Mouse (Mus musculus): ENCODE results near the gene Mmp15. TPM values are rescaled to one million over a fixed set of nuclear protein-coding genes. Genes with fewer than 3 reads are reported as not detected.

The Mmp15 gene
- 5.0 and 5.4 TPM in 2 replicates for total RNA-seq (2012; rRNA removed)

DNA sequence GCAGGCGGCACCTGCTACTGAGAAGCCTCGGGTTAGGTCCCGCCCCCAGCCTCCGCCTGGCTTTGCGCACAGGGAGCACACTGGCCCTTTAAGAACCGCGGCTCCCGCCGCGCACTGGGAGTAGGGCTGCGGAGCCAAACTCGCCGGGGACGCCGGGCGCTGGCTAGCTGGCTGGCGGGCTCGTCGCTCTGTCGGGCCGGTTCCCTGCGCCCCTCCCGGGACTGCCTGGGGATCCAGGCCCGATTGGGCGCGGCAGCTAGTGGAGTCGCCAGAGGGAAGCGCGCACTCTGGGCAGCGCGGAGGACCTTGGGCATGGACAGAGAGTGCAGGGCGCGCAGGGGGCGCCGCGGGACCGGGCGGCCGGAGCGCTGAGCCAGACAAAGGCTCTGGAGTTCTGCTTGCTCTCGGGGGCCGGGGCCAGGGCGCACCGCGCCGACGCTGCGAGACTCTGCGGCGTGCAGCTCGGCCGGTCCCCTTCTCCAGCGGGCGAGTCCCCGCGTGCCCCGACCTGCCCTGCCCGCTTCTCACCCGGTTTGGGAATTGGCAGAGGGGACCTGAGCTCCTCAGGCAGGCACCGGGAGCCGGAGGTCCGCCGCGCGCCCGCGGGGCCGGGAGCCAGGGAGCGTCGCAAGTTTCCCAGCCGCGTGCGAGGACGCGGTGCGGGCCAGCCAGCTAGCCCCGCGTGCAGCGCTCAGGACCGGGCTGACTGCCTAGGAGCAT, at the start of gene Mmp15:
TSS of gene Mmp15 (plus strand) at position 118 of the 720 bp plus-strand sequence.
- Histone ChIP-seq H3K36me3 (ENCODE audit: control insufficient read depth, insufficient read depth, low read length, poor library complexity, severe bottlenecking) (no peaks in the 10 kb centered on the region), H3K4me3 (ENCODE audit: insufficient read depth in 1 of 2, low read depth in 1 of 2, low read length in 2 of 2, poor library complexity in 1 of 2, severe bottlenecking in 1 of 2) (peak within 1 kb of the TSS; percentile 83 to 94), H3K4me1 (ENCODE audit: control insufficient read depth in 2 of 2, insufficient read depth in 2 of 2, low read length in 2 of 2, poor library complexity in 1 of 2) (peaks cover 0 to 2% of the 10 kb centered on the region in 2 experiments; a peak in 3 of 4 replicates), H3K9me3 (ENCODE audit: control insufficient read depth, insufficient read depth, low read depth, low read length) (no peaks in the 10 kb centered on the region), H3K27ac (ENCODE audit: insufficient read depth, low read depth, low read length, poor library complexity, severe bottlenecking) (no peak within 1 kb of the TSS), H3K9ac (ENCODE audit: insufficient read depth, low read depth, low read length, poor library complexity, severe bottlenecking) (peak within 1 kb of the TSS; percentile 76)
- peak; percentile 63 for DNase-seq (ENCODE audit: low read depth, low spot score)
- in situ Hi-C loops (cut with MboI; ENCODE audit: low sequenced_read_pairs in 2 of 2, unreplicated experiment in 2 of 2): no loop called here
- no peak for TF ChIP-seq ZC3H11A (IDR thresholded peaks at IDR 0.05; ENCODE audit: borderline replicate concordance, low read depth, low read length)
- TF ChIP-seq CHD2 (IDR thresholded peaks at IDR 0.05; ENCODE audit: low read depth, low read length): no peak
- TF ChIP-seq HCFC1 (IDR thresholded peaks at IDR 0.05; ENCODE audit: borderline replicate concordance, insufficient read depth, low read length): no peak; the same call in 1 of the 2 replicates
- TF ChIP-seq ZNF384 (IDR thresholded peaks at IDR 0.05; ENCODE audit: low read depth, low read length): no peak
- TF ChIP-seq MAFK (IDR thresholded peaks at IDR 0.05; ENCODE audit: insufficient read depth, low read depth, low read length): no peak

GRCm38 (mm10) chr8:95302410-95302809, 49.7 kb upstream of the Mmp15 start:
- peak; percentile 34 for DNase-seq (ENCODE audit: low read depth, low spot score)
- Histone ChIP-seq H3K9me3 (ENCODE audit: control insufficient read depth, insufficient read depth, low read depth, low read length) (no peaks in the 10 kb centered on the region), H3K4me1 (ENCODE audit: control insufficient read depth in 2 of 2, insufficient read depth in 2 of 2, low read length in 2 of 2, poor library complexity in 1 of 2) (no peaks in the 10 kb centered on the region), H3K36me3 (ENCODE audit: control insufficient read depth, insufficient read depth, low read length, poor library complexity, severe bottlenecking) (no peaks in the 10 kb centered on the region), H3K4me3 (ENCODE audit: insufficient read depth in 1 of 2, low read depth in 1 of 2, low read length in 2 of 2, poor library complexity in 1 of 2, severe bottlenecking in 1 of 2) (no peak overlapping the region), H3K27ac (ENCODE audit: insufficient read depth, low read depth, low read length, poor library complexity, severe bottlenecking) (no peak overlapping the region), H3K9ac (ENCODE audit: insufficient read depth, low read depth, low read length, poor library complexity, severe bottlenecking) (no peak overlapping the region)
- no peak for TF ChIP-seq MAFK (IDR thresholded peaks at IDR 0.05; ENCODE audit: insufficient read depth, low read depth, low read length)
- peak; percentile 50; the same call in 1 of the 2 replicates for TF ChIP-seq ZC3H11A (IDR thresholded peaks at IDR 0.05; ENCODE audit: borderline replicate concordance, low read depth, low read length)
- in situ Hi-C loops (cut with MboI; ENCODE audit: low sequenced_read_pairs in 2 of 2, unreplicated experiment in 2 of 2): no loop called here

DNA sequence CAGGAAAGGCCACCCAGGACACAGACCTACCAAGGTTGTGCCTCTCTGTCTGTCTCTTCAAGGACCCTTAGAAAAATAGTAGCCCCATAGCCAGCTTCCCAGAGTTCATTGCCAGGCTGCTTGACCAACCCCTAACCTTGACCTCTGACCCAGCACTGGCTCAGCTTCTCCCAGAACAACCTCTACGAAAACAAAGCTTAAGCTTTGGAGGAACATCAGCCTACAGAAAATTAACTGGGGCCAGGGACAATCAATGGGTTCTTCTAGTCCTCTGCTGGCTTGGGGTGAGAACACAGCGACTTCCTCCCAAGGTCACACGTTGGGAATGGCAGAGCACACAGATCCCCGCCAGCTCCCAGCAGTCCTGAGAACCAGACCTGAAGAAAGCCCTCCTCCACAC, 46.5 kb upstream of the Mmp15 start:
- Histone ChIP-seq H3K4me1 (ENCODE audit: control insufficient read depth in 2 of 2, insufficient read depth in 2 of 2, low read length in 2 of 2, poor library complexity in 1 of 2) (no peaks in the 10 kb centered on the region; a peak in 1 of 4 replicates), H3K4me3 (ENCODE audit: insufficient read depth in 1 of 2, low read depth in 1 of 2, low read length in 2 of 2, poor library complexity in 1 of 2, severe bottlenecking in 1 of 2) (no peak overlapping the region), H3K9ac (ENCODE audit: insufficient read depth, low read depth, low read length, poor library complexity, severe bottlenecking) (no peak overlapping the region), H3K9me3 (ENCODE audit: control insufficient read depth, insufficient read depth, low read depth, low read length) (no peaks in the 10 kb centered on the region), H3K27ac (ENCODE audit: insufficient read depth, low read depth, low read length, poor library complexity, severe bottlenecking) (no peak overlapping the region), H3K36me3 (ENCODE audit: control insufficient read depth, insufficient read depth, low read length, poor library complexity, severe bottlenecking) (no peaks in the 10 kb centered on the region)
- TF ChIP-seq HCFC1 (IDR thresholded peaks at IDR 0.05; ENCODE audit: borderline replicate concordance, insufficient read depth, low read length): no peak
- TF ChIP-seq CHD2 (IDR thresholded peaks at IDR 0.05; ENCODE audit: low read depth, low read length): no peak
- no peak for DNase-seq (ENCODE audit: low read depth, low spot score)
- in situ Hi-C loops (cut with MboI; ENCODE audit: low sequenced_read_pairs in 2 of 2, unreplicated experiment in 2 of 2): no loop called here

GRCm38 (mm10) chr8:95306431-95306830, 45.6 kb upstream of the Mmp15 start, which contains the start of gene Cngb1:
Gene Cngb1 (minus strand): TSS chr8:95306585.
- no peak within 1 kb of the TSS for H3K9ac ChIP-seq (ENCODE audit: insufficient read depth, low read depth, low read length, poor library complexity, severe bottlenecking)
- in situ Hi-C loops (cut with MboI; ENCODE audit: low sequenced_read_pairs in 2 of 2, unreplicated experiment in 2 of 2): no loop called here
- H3K36me3 ChIP-seq (ENCODE audit: control insufficient read depth, insufficient read depth, low read length, poor library complexity, severe bottlenecking): no peaks in the 10 kb centered on the region
- no peak for TF ChIP-seq CHD2 (IDR thresholded peaks at IDR 0.05; ENCODE audit: low read depth, low read length)
- no peaks in the 10 kb centered on the region for H3K9me3 ChIP-seq (ENCODE audit: control insufficient read depth, insufficient read depth, low read depth, low read length)
- no peak within 1 kb of the TSS for H3K27ac ChIP-seq (ENCODE audit: insufficient read depth, low read depth, low read length, poor library complexity, severe bottlenecking)
- H3K4me1 ChIP-seq (ENCODE audit: control insufficient read depth in 2 of 2, insufficient read depth in 2 of 2, low read length in 2 of 2, poor library complexity in 1 of 2): peaks cover 0 to 4% of the 10 kb centered on the region in 2 experiments; a peak in 1 of 4 replicates
- no peak within 1 kb of the TSS for H3K4me3 ChIP-seq (ENCODE audit: insufficient read depth in 1 of 2, low read depth in 1 of 2, low read length in 2 of 2, poor library complexity in 1 of 2, severe bottlenecking in 1 of 2)
- DNase-seq (ENCODE audit: low read depth, low spot score): no peak

GRCm38 (mm10) chr8:95310342-95310970, 41.6 kb upstream of the Mmp15 start, which contains the start of gene Tepp:
Gene Tepp (plus strand): TSS chr8:95310566.
- TF ChIP-seq HCFC1 (IDR thresholded peaks at IDR 0.05; ENCODE audit: borderline replicate concordance, insufficient read depth, low read length): no peak
- TF ChIP-seq CHD2 (IDR thresholded peaks at IDR 0.05; ENCODE audit: low read depth, low read length): no peak
- no peak for TF ChIP-seq ZNF384 (IDR thresholded peaks at IDR 0.05; ENCODE audit: low read depth, low read length)
- no peak for TF ChIP-seq MAFK (IDR thresholded peaks at IDR 0.05; ENCODE audit: insufficient read depth, low read depth, low read length)
- no peak for TF ChIP-seq ZC3H11A (IDR thresholded peaks at IDR 0.05; ENCODE audit: borderline replicate concordance, low read depth, low read length)
- in situ Hi-C loops (cut with MboI; ENCODE audit: low sequenced_read_pairs in 2 of 2, unreplicated experiment in 2 of 2): no loop called here
- Histone ChIP-seq H3K4me3 (ENCODE audit: insufficient read depth in 1 of 2, low read depth in 1 of 2, low read length in 2 of 2, poor library complexity in 1 of 2, severe bottlenecking in 1 of 2) (no peak within 1 kb of the TSS), H3K9ac (ENCODE audit: insufficient read depth, low read depth, low read length, poor library complexity, severe bottlenecking) (no peak within 1 kb of the TSS), H3K27ac (ENCODE audit: insufficient read depth, low read depth, low read length, poor library complexity, severe bottlenecking) (no peak within 1 kb of the TSS; the same call in 1 of the 2 replicates), H3K36me3 (ENCODE audit: control insufficient read depth, insufficient read depth, low read length, poor library complexity, severe bottlenecking) (no peaks in the 10 kb centered on the region), H3K4me1 (ENCODE audit: control insufficient read depth in 2 of 2, insufficient read depth in 2 of 2, low read length in 2 of 2, poor library complexity in 1 of 2) (peaks cover 0 to 6% of the 10 kb centered on the region in 2 experiments; a peak in 1 of 4 replicates), H3K9me3 (ENCODE audit: control insufficient read depth, insufficient read depth, low read depth, low read length) (no peaks in the 10 kb centered on the region)
- DNase-seq (ENCODE audit: low read depth, low spot score): no peak
